Mouse (Mus musculus) v-Abl transformed pro-B cells (cell line): Measurements from ENCODE around the gene Oma1.

Source experiments
- in situ Hi-C, 2 experiments: fragments of 400-800 bp; cut with MboI; formaldehyde crosslinking; loops; one replicate each; pipeline ENCODE4 v1.15.1; 2025; ENCODE audit not compliant: unreplicated experiment in 2 of 2

Gene Oma1

GRCm38 (mm10) chr4:103313587-103314525, at the start of gene Oma1:
Gene Oma1, plus strand, starts transcription at chr4:103313812.
- in situ Hi-C loops: loop anchor here (5.0 to 25.0 kb wide), 4 partner anchors 33 to 1677 kb away; partner anchors contain the start of genes C8a (in 2 of the 2), Leprot (in 1 of the 2) and Slc35d1 (in 1 of the 2)

GRCm38 (mm10) chr4:103263812-103264396, 49.7 kb upstream of the Oma1 start:
- in situ Hi-C loops: no loop called here

- in situ Hi-C loops: no loop called here
Measured at GRCm38 (mm10) chr4:103265166-103265565, 48.4 kb upstream of the Oma1 start.

DNA sequence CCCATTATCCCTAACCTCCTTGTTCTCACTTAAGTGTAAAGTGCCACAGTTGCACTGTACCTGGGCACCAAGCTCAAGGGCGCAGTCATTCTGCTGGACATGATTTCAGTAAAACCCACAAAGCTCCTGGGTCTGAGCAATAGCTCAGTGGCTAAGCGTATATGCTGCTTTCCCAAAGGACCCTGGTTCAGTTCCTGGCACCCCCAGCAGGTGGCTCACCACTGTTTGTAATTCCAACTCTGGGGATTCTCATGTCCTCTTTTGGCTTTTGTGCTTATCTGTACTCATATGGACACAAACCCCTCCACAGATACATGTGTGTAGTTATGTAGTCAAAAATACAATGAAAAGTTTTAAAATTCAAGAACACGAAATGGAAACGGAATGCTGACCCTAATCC, 44.3 kb upstream of the Oma1 start:
- in situ Hi-C loops: no loop called here

DNA sequence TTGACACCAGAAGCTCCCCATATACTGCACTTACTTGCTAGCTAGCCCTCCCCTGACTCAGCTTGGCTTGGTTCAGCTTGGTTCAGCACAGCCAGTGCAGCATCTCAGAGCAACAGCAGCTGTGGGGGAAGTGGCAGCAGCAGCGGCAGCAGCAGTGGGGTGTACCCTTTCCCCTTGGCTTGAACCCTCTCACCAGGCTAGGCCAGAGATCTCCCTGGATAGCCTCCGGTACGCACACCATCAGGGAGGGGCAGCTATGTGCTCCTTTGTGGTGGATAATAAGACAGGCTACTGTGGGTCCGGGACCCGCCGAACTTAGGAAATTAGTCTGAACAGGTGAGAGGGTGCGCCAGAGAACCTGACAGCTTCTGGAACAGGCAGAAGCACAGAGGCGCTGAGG, 40.6 kb upstream of the Oma1 start:
- in situ Hi-C loops: no loop called here

DNA sequence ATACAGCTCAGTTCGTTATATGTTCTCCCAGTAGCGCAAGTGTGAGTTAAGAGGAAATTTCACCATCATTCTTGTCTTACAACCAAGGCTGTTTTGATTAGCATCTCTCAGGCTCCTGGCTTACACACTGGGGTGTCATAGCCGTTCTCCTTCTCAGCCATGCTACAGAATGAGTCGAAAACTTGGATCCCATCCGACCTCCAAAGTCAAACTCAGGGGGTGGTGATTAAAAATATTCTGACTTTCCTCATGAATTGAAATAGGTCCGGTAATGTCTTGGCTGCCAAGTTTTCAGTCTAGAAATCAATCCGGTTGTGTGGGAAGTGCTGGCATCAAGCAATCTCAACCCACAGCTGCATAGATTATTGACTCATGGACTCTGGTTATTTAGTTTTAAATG, 25.3 kb upstream of the Oma1 start:
- in situ Hi-C loops: no loop called here

DNA sequence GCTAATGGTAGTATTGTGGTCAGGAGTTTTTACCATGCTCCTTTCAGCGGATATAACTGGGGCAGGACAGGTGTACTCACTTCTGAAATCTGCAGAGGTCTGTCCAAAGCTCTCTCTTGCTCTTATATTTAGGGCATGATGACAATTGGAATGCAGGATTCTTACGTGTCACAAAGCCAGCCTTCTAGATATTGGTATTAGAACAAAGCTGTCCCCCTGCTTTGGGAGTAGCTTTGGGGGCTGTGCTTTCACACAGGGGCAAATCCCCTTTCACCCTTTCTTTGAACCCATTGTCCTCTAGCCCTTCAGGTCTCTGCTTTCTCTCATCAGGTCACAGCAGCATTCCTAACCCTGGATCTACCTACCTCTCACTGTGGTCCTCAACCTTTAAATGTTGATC, 22.8 kb upstream of the Oma1 start, which contains the start of gene 4921539E11Rik:
Gene 4921539E11Rik (minus strand): TSS at position 101 of the 400 bp plus-strand sequence.
- in situ Hi-C loops: no loop called here

DNA sequence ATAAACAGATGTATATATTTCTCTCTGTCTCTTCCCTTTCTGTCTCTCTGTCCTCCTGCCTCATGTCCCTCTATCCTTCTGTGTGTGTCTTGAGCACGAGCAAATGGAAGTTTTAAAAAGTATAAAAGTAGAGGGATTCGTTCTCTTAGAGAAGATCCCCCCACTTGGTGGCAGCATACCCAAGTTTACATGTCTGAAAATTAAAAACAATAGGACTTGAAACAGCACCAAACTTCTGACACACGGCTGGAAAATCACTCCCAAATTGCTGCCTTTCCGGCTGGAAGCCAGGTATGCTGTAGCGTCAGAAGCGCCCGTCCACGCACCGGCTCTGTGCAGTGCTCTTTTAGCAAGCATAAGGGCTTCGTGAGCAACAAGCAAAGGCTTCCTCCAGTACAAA, 14.3 kb upstream of the Oma1 start:
- in situ Hi-C loops: no loop called here

GRCm38 (mm10) chr4:103303851-103304250, 9.8 kb upstream of the Oma1 start:
- in situ Hi-C loops: loop anchor here (25.0 kb wide), 2 partner anchors 1583 to 1667 kb away; partner anchors contain the start of genes C8a (in 2 of the 2) and Leprot (in 1 of the 2)

DNA sequence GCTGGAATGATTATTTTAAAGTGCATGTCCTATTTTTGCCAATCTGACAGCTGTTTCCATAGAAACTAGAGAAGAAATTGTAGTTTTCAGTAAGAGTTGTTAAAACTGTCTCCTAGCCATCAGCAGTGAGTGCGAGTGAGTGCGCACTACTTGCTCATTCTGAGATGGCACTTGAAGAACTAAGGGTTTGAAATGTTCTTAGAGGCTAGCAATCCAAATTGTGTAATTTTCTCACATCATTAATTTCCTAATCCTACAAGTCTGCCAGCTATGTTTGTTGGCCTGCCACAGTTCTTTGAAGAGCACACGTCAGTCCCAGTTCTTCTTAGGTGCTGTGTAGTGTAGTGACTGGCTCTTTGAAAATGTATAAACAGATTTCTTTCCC, 906 bp downstream of the Oma1 start:
- in situ Hi-C loops: loop anchor here (5.0 to 25.0 kb wide), 4 partner anchors 33 to 1677 kb away; partner anchors contain the start of genes C8a (in 2 of the 2), Leprot (in 1 of the 2) and Slc35d1 (in 1 of the 2)

DNA sequence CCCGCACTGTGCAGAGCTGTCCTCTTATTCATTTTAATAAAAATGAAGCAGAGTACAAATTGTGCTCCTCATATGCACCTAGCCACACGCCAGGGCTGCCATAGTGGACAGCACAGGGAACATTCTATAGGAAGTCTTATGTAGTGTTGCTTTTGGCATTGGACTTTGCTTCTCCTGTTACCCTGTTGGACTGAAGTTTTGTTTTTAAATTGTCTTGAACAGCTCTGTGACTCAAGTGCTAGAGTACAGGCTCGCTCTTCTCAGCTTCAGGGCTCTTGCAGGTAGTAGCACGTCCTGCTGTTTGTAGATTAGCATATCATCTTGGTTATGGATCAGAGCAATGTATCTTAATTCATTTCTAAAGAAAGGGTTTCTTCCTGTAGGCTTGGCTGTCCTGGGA, 2.2 kb downstream of the Oma1 start:
- in situ Hi-C loops: loop anchor here (10.0 to 25.0 kb wide), 3 partner anchors 101 to 1679 kb away; partner anchors contain the start of genes C8a (in 2 of the 2), Leprot (in 1 of the 2) and Slc35d1 (in 1 of the 2)

- in situ Hi-C loops: loop anchor here (25.0 kb wide), 2 partner anchors 1566 to 1684 kb away; partner anchors contain the start of genes C8a (in 2 of the 2) and Leprot (in 1 of the 2)
Measured at GRCm38 (mm10) chr4:103321461-103321860, 7.8 kb downstream of the Oma1 start.

- in situ Hi-C loops: loop anchor here (25.0 kb wide), 3 partner anchors 1562 to 1688 kb away; partner anchors contain the start of genes C8a (in 2 of the 2) and Leprot (in 1 of the 2)
Measured at GRCm38 (mm10) chr4:103324688-103325451, 11.3 kb downstream of the Oma1 start.

DNA sequence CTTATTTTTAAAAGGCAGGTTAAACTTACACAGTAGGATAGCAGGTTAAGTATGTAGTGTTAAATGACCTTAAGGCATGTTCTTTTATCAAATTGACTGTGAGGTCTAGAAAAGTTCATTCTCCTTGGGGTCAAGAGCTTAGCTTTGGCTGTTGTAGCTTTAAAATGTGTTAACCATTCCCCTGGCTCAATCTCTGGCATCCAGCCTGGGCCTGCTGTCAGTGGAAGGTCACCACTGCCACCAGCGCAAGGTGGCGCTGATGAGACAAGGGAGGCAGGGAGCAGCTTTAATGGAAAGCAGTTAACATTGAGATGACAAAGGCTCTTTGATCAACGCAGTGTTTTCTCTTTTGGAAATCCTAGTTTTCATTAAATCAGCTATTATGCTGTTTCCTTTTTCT, 13.4 kb downstream of the Oma1 start:
- in situ Hi-C loops: loop anchor here in 1 of 2 experiments (25.0 kb wide), 1 partner anchor 1665 kb away; no protein-coding TSS in a partner anchor

GRCm38 (mm10) chr4:103329348-103329747, 15.7 kb downstream of the Oma1 start:
- in situ Hi-C loops: loop anchor here in 1 of 2 experiments (25.0 kb wide), 1 partner anchor 1667 kb away; no protein-coding TSS in a partner anchor

DNA sequence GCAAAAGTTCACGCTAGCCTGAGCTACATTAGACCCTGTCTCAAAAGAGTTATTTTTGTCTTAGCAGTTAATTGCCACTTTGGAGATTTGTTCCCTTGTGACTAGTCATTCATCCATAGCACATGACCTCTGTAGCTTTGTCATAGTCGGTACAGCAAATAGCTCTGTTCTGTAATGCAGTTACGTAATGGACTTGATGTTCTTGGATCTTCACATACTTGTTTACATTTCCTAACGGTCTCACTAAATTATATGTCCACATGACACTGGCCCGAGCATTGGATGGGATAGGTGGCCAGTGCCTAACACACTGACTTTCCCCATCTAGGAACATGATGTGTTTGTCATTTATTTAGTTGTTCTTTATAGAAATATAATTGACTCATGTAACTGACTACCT, 21.5 kb downstream of the Oma1 start:
- in situ Hi-C loops: loop anchor here in 1 of 2 experiments (25.0 kb wide), 1 partner anchor 1673 kb away; no protein-coding TSS in a partner anchor

GRCm38 (mm10) chr4:103340726-103341125, 27.1 kb downstream of the Oma1 start:
- in situ Hi-C loops: loop anchor here (5.0 to 25.0 kb wide), 6 partner anchors 196 to 1678 kb away; no protein-coding TSS in a partner anchor

DNA sequence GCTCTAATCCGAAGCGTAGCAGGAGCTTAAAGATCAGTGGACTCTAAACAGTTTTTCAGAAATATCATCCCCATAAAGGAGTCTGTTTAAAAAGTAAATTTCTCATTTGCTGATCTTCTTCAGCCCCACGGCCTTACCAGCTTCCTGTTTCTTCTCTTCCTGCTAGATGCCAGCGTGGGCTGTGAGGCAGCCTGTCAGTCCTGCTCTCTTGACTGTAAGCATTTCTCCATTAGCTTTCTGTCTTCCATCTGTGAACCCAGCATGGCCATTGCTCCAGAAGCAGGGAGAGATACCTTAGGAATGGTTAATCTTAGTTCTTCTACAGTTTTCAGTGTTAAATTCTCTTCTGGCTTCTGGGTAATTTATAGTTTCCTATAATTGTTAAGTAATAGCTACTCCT, 28.0 kb downstream of the Oma1 start:
- in situ Hi-C loops: loop anchor here (5.0 to 25.0 kb wide), 6 partner anchors 197 to 1679 kb away; no protein-coding TSS in a partner anchor

DNA sequence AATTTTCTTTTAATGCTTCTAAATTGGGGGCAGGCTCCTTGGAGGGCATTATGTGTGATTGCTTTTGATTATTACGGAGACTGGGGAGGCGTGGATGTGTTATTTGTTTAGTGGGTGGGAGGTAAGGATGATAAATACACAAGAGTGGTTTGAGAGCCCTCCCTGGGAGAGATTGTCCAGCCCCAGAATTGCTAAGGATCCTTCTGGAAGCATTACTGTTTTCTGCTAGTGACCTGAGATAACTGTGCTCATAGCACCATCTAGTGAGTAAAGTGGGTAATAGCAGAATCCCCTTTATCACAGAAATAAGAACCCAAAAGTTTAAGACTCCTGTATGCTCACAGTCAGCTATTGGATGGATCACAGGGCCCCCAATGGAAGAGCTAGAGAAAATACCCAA, 32.4 kb downstream of the Oma1 start:
- in situ Hi-C loops: loop anchor here (5.0 to 25.0 kb wide), 9 partner anchors 34 to 1684 kb away; partner anchors contain the start of gene Oma1 (in 1 of the 2)

- in situ Hi-C loops: loop anchor here (5.0 to 25.0 kb wide), 9 partner anchors 35 to 1685 kb away; partner anchors contain the start of gene Oma1 (in 1 of the 2)
Measured at GRCm38 (mm10) chr4:103346849-103347248, 33.2 kb downstream of the Oma1 start.
